In genomic region chr17:48425823-48426612, GRCm38 (mm10) we compare ENCODE assay signal across 8 mouse cellular contexts. TPM values are rescaled to one million over a fixed set of nuclear protein-coding genes. Genes with fewer than 3 reads are reported as not detected.
A peak's percentile ranks its signal among the peaks of the same experiment; 100 is the strongest.
DNase-seq lines count a peak whose midpoint lies in the region; ATAC-seq and TF ChIP-seq lines count a peak whose summit lies in the region.

No protein-coding gene starts in this region.

- no peaks in the 10 kb centered on the region for H3K36me3 ChIP-seq in embryonic facial prominence, embryonic 10.5 days (replicated peaks)
- no peaks in the 10 kb centered on the region for H3K36me3 ChIP-seq in intestine, postnatal 0 days (ENCODE audit: control insufficient read depth, insufficient read depth)

- peaks cover 45% of the 10 kb centered on the region for H3K4me1 ChIP-seq in embryonic facial prominence, embryonic 10.5 days
- H3K4me1 ChIP-seq in intestine, postnatal 0 days (replicated peaks; ENCODE audit: control insufficient read depth, insufficient read depth, low read length) = peaks cover 15% of the 10 kb centered on the region

- H3K27ac ChIP-seq in embryonic facial prominence, embryonic 10.5 days (replicated peaks) = peak overlapping the region; percentile 35; the same call in 1 of the 2 replicates
- H3K27ac ChIP-seq in intestine, postnatal 0 days (ENCODE audit: low read depth, low read length) = peak overlapping the region; percentile 31; the same call in 1 of the 2 replicates

- H3K4me3 ChIP-seq in embryonic facial prominence, embryonic 10.5 days = no peak overlapping the region
- H3K4me3 ChIP-seq in intestine, postnatal 0 days (ENCODE audit: low read depth, low read length) = no peak overlapping the region

- DNase-seq in CD8-positive naive resting alpha-beta T cell, adult 2 months (ENCODE audit: low read depth in 2 of 2, low spot score in 2 of 2) = peak; percentile 11 to 25
- DNase-seq in embryonic facial prominence, embryonic 10.5 days (ENCODE audit: low spot score) = no peak
- peak; percentile 47 to 69 for DNase-seq in natural killer cell, adult 2 months (ENCODE audit: low spot score in 2 of 2)
- no peak for DNase-seq in urinary bladder, postnatal 4 days (ENCODE audit: low spot score in 2 of 2)
- no peak for DNase-seq in layer of hippocampus, postnatal 10 days (ENCODE audit: low spot score in 2 of 2)
- no peak for DNase-seq in adrenal gland, adult 2 months
- DNase-seq in frontal cortex, postnatal 10 days (ENCODE audit: low spot score in 2 of 2) = no peak

- no peak for TF ChIP-seq CTCF in intestine, postnatal 0 days (IDR thresholded peaks at IDR 0.05; ENCODE audit: low read depth)

- peak; percentile 51; the same call in 1 of the 2 replicates for ATAC-seq in intestine, postnatal 0 days

- peak overlapping the region; percentile 46 for H3K4me2 ChIP-seq in intestine, postnatal 0 days (replicated peaks; ENCODE audit: low read depth)

- H3K9me3 ChIP-seq in embryonic facial prominence, embryonic 10.5 days = no peaks in the 10 kb centered on the region
- no peaks in the 10 kb centered on the region for H3K9me3 ChIP-seq in intestine, postnatal 0 days (ENCODE audit: control insufficient read depth)

- no peak overlapping the region for H3K9ac ChIP-seq in intestine, postnatal 0 days (ENCODE audit: low read depth, low read length)

- WGBS in embryonic facial prominence, embryonic 10.5 days = 41% methylated on average over 9 of the region's 9 CpGs
- 16% methylated on average over 9 of the region's 9 CpGs for WGBS in intestine, postnatal 0 days

- no peaks in the 10 kb centered on the region for H3K27me3 ChIP-seq in embryonic facial prominence, embryonic 10.5 days (replicated peaks; ENCODE audit: low read depth, poor library complexity, severe bottlenecking)
- H3K27me3 ChIP-seq in intestine, postnatal 0 days (replicated peaks; ENCODE audit: control insufficient read depth, insufficient read depth, low read length) = no peaks in the 10 kb centered on the region

RNA-seq across cellular contexts. Expression of gene Apobec2, which starts 6.7 kb away (rescaled TPM):
- polyA plus RNA-seq in embryonic facial prominence, embryonic 10.5 days (2016; fragmentation: Nextera tagmentation; extraction: Ambion mirVana) = 0.61 and 1.2 TPM in 2 replicates
- 2.6 TPM in 2 replicates for polyA plus RNA-seq in intestine, postnatal 0 days (2015; fragmentation: Nextera tagmentation; extraction: Ambion mirVana)
- total RNA-seq in layer of hippocampus, postnatal 10 days (2021) = under 1 TPM in 1 of 2 experiments, not detected in 1; 0.47 TPM
- total RNA-seq in adrenal gland, adult 2 months (2021) = 1 to 10 TPM; 1.7 to 2.0 TPM
- 0.28 and 0.58 TPM in 2 replicates for polyA plus RNA-seq in adrenal gland, adult 2 months (2012; rRNA removed)

RNA-seq across cellular contexts. Expression of gene Oard1, which starts 16.2 kb away (rescaled TPM):
- polyA plus RNA-seq in embryonic facial prominence, embryonic 10.5 days (2016; fragmentation: Nextera tagmentation; extraction: Ambion mirVana) = 87.8 and 89.5 TPM in 2 replicates
- polyA plus RNA-seq in intestine, postnatal 0 days (2015; fragmentation: Nextera tagmentation; extraction: Ambion mirVana) = 52.1 and 53.9 TPM in 2 replicates
- 10 to 100 TPM; 11.9 to 16.2 TPM for total RNA-seq in layer of hippocampus, postnatal 10 days (2021)
- total RNA-seq in adrenal gland, adult 2 months (2021) = 10 to 100 TPM; 14.6 to 19.6 TPM
- polyA plus RNA-seq in adrenal gland, adult 2 months (2012; rRNA removed) = 2.5 TPM in 2 replicates

RNA-seq across cellular contexts. Expression of gene Nfya, which starts 16.3 kb away (rescaled TPM):
- 25.4 and 26.6 TPM in 2 replicates for polyA plus RNA-seq in embryonic facial prominence, embryonic 10.5 days (2016; fragmentation: Nextera tagmentation; extraction: Ambion mirVana)
- polyA plus RNA-seq in intestine, postnatal 0 days (2015; fragmentation: Nextera tagmentation; extraction: Ambion mirVana) = 3.8 and 4.2 TPM in 2 replicates
- 10 to 100 TPM; 33.5 to 38.1 TPM for total RNA-seq in layer of hippocampus, postnatal 10 days (2021)
- total RNA-seq in adrenal gland, adult 2 months (2021) = 10 to 100 TPM; 26.4 to 41.3 TPM
- 45.1 and 55.8 TPM in 2 replicates for polyA plus RNA-seq in adrenal gland, adult 2 months (2012; rRNA removed)

RNA-seq across cellular contexts. Expression of gene Tspo2, which starts 25.3 kb away (rescaled TPM):
- polyA plus RNA-seq in embryonic facial prominence, embryonic 10.5 days (2016; fragmentation: Nextera tagmentation; extraction: Ambion mirVana) = 0.24 and 0.45 TPM in 2 replicates
- polyA plus RNA-seq in intestine, postnatal 0 days (2015; fragmentation: Nextera tagmentation; extraction: Ambion mirVana) = 0.48 and 1.3 TPM in 2 replicates
- not detected for total RNA-seq in layer of hippocampus, postnatal 10 days (2021)
- total RNA-seq in adrenal gland, adult 2 months (2021) = not detected
- not detected in 2 replicates for polyA plus RNA-seq in adrenal gland, adult 2 months (2012; rRNA removed)

RNA-seq across cellular contexts. Expression of gene Unc5cl, which starts 28.7 kb away (rescaled TPM):
- 0.20 and 0.51 TPM in 2 replicates for polyA plus RNA-seq in embryonic facial prominence, embryonic 10.5 days (2016; fragmentation: Nextera tagmentation; extraction: Ambion mirVana)
- polyA plus RNA-seq in intestine, postnatal 0 days (2015; fragmentation: Nextera tagmentation; extraction: Ambion mirVana) = 26.7 and 28.4 TPM in 2 replicates
- total RNA-seq in layer of hippocampus, postnatal 10 days (2021) = 1 to 10 TPM in 1 of 2 experiments, under 1 TPM in 1; 0.98 to 2.0 TPM
- not detected for total RNA-seq in adrenal gland, adult 2 months (2021)
- not detected in 2 replicates for polyA plus RNA-seq in adrenal gland, adult 2 months (2012; rRNA removed)

Comparison
In these comparisons a context has a peak if more than half of its experiments do, and no peak if none do; other contexts are left out.
1. DNase-seq: peak in CD8-positive naive resting alpha-beta T cell, adult 2 months (2 of 2) and natural killer cell, adult 2 months (2 of 2); none in embryonic facial prominence, embryonic 10.5 days (single experiment), urinary bladder, postnatal 4 days (0 of 2), layer of hippocampus, postnatal 10 days (0 of 2), adrenal gland, adult 2 months (single experiment) and frontal cortex, postnatal 10 days (0 of 2).
2. RNA of gene Oard1, which starts 16.2 kb away (polyA plus RNA-seq): 87.8 to 89.5 TPM in embryonic facial prominence, embryonic 10.5 days and 52.1 to 53.9 TPM in intestine, postnatal 0 days; 2.5 TPM in adrenal gland, adult 2 months; every median in the first group is over 10 times any median in the second.